Mouse (Mus musculus) CH12.LX (cell line): ENCODE results near the gene Alg12.

Source experiments
- BHLHE40 ChIP-seq: IDR thresholded peaks from 2 replicates; pipeline ENCODE4 v1.6.1; 2011; ENCODE audit warnings: mild to moderate bottlenecking, low read depth, low read length, improper control_type of control experiment
- CTCF ChIP-seq, 2 experiments: IDR thresholded peaks in 1 of 2; conservative IDR thresholded peaks in 1 of 2; 2 replicates each; pipeline ENCODE4 v1.5.1; 2011 to 2012; ENCODE audit warnings: low read depth in 2 of 2, low read length in 2 of 2, improper control_type of control experiment in 1 of 2, inconsistent platforms in 1 of 2, mild to moderate bottlenecking in 1 of 2, moderate library complexity in 1 of 2
- ELF1 ChIP-seq: IDR thresholded peaks from 2 replicates; pipeline ENCODE4 v1.6.1; 2014; ENCODE audit warnings: low read depth, mild to moderate bottlenecking, inconsistent platforms, low read length, improper control_type of control experiment
- ETS1 ChIP-seq: conservative IDR thresholded peaks from 2 replicates; pipeline ENCODE4 v1.6.1; 2012; ENCODE audit warnings: low read depth, mild to moderate bottlenecking, inconsistent platforms, low read length, improper control_type of control experiment, moderate library complexity
- MAFK ChIP-seq: IDR thresholded peaks from 2 replicates; pipeline ENCODE4 v1.6.1; 2011; ENCODE audit warnings: low read length, improper control_type of control experiment; ENCODE audit not compliant: insufficient replicate concordance
- MAX ChIP-seq: IDR thresholded peaks from 2 replicates; pipeline ENCODE4 v1.6.1; 2011; ENCODE audit warnings: low read length, improper control_type of control experiment
- MXI1 ChIP-seq: IDR thresholded peaks from 2 replicates; pipeline ENCODE4 v1.6.1; 2011; ENCODE audit warnings: mild to moderate bottlenecking, low read depth, low read length, improper control_type of control experiment
- POLR2A ChIP-seq: IDR thresholded peaks from 2 replicates; pipeline ENCODE4 v1.6.1; 2011; ENCODE audit warnings: low read depth, mild to moderate bottlenecking, improper control_type of control experiment, low read length
- SIN3A ChIP-seq: IDR thresholded peaks from 2 replicates; pipeline ENCODE4 v1.6.1; 2012; ENCODE audit warnings: low read length, improper control_type of control experiment, inconsistent platforms
- SMC3 ChIP-seq: IDR thresholded peaks from 2 replicates; pipeline ENCODE4 v1.6.1; 2011; ENCODE audit warnings: low read depth, low read length, improper control_type of control experiment

- TF ChIP-seq CTCF (conservative IDR thresholded peaks at IDR 0.05 in 1 of 2, IDR thresholded peaks at IDR 0.05 in 1 of 2; ENCODE audit: low read depth in 2 of 2, low read length in 2 of 2) = no peak
- peak; percentile 87 for TF ChIP-seq BHLHE40
- TF ChIP-seq MAFK = no peak
- TF ChIP-seq SIN3A = peak; percentile 69; the same call in 1 of the 2 replicates
- TF ChIP-seq MXI1 = peak; percentile 56
- 0 out of 2 replicates have a peak, but pooled peaks have one; percentile 48 for TF ChIP-seq MAX
- TF ChIP-seq SMC3 = no peak
- 0 out of 2 replicates have a peak, but pooled peaks have one; percentile 14 for TF ChIP-seq ETS1
- no peak for TF ChIP-seq POLR2A
- no peak for TF ChIP-seq ELF1
These were observed 44.6 kb upstream of the Alg12 start for GRCm38 (mm10) chr15:88863695-88864231.
